Mouse (Mus musculus) heart, embryonic 11.5 days (tissue): ENCODE results near the gene Htra2. TPM values are rescaled to one million over a fixed set of nuclear protein-coding genes. Genes with fewer than 3 reads are reported as not detected.

Experiments
- ATAC-seq: fragments of 200-750 bp; cut with Nextera tagmentation; replicated peaks from 2 replicates; pipeline ENCODE4 v1.8.0; 2017; ENCODE audit warnings: moderate library complexity; ENCODE audit not compliant: insufficient number of reproducible peaks, low FRiP score, low TSS enrichment
- H3K27ac ChIP-seq: fragments of 300-500 bp; sonication (generic); 2 replicates; pipeline ENCODE4 v1.5.1; 2014; ENCODE audit warnings: mild to moderate bottlenecking, low read depth, low read length
- H3K27me3 ChIP-seq: fragments of 300-500 bp; sonication (generic); 2 replicates; pipeline ENCODE4 v1.6.1; 2014; ENCODE audit warnings: mild to moderate bottlenecking, low read length, mixed read lengths; ENCODE audit not compliant: control insufficient read depth, insufficient read depth
- H3K36me3 ChIP-seq: fragments of 300-500 bp; sonication (generic); 2 replicates; pipeline ENCODE4 v1.6.1; 2014; ENCODE audit warnings: mild to moderate bottlenecking, low read length, moderate library complexity, mixed read lengths; ENCODE audit not compliant: control insufficient read depth, insufficient read depth
- H3K4me1 ChIP-seq: fragments of 300-500 bp; sonication (generic); 2 replicates; pipeline ENCODE4 v1.6.1; 2014; ENCODE audit warnings: low read length; ENCODE audit not compliant: control insufficient read depth, insufficient read depth
- H3K4me2 ChIP-seq: fragments of 300-500 bp; sonication (generic); 2 replicates; pipeline ENCODE4 v1.6.1; 2014; ENCODE audit warnings: mild to moderate bottlenecking, moderate library complexity
- H3K4me3 ChIP-seq: fragments of 300-500 bp; sonication (generic); 2 replicates; pipeline ENCODE4 v1.5.1; 2014; ENCODE audit warnings: low read depth, low read length
- H3K9ac ChIP-seq: fragments of 300-500 bp; sonication (generic); 2 replicates; pipeline ENCODE4 v1.6.1; 2014; ENCODE audit warnings: mild to moderate bottlenecking, low read depth, low read length, moderate library complexity
- H3K9me3 ChIP-seq: fragments of 300-500 bp; sonication (generic); replicated peaks from 2 replicates; pipeline ENCODE4 v1.6.1; 2016; ENCODE audit warnings: low read length; ENCODE audit not compliant: control insufficient read depth
- WGBS: fragments of 180-500 bp; shearing (Covaris S2); extraction: QIAGEN DNeasy Blood & Tissue Kit; methylation state at CpG from one replicate; pipeline ENCODE4 v1.1.7; 2014; ENCODE audit not compliant: insufficient replicate concordance; 5-methylcytosine and 5-hydroxymethylcytosine counted together
- polyA plus RNA-seq: library from polyadenylated mRNA; unstranded; fragments of >200 nt; fragmentation: Nextera tagmentation; extraction: Ambion mirVana; gene quantifications from 2 replicates; pipeline ENCODE4 v1.2.1, GENCODE M21; 2014

Gene Htra2
- 41.8 and 43.3 TPM in 2 replicates for polyA plus RNA-seq

DNA sequence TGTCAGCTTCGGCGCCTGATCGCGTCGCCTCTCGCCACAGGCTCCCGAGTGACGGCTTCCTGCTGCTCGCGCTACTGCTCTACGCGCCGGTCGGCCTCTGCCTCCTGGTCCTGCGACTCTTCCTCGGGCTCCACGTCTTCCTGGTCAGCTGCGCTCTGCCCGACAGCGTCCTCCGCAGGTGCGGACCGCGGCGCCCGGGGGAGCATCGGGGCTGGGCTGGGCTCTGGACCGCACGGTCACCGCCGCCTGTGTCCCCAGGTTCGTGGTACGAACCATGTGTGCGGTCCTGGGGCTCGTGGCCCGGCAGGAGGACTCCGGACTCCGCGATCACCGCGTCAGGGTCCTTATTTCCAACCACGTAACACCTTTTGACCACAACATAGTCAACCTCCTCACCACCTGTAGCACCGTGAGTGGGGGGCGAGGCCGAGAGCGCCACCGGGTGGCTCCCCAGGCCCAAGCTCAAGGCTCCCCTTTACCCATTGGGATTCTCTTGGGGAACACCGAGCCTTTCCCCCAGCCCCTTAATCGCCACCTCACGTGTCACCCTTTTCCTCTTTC is at the start of gene Htra2:
Htra2 (minus strand) TSS at position 403 of the 561 bp plus-strand sequence.
- H3K36me3 ChIP-seq, result peaks cover 7% of the 10 kb centered on the region; the same call in 1 of the 2 replicates
- peaks cover 19% of the 10 kb centered on the region for H3K4me1 ChIP-seq
- no peaks in the 10 kb centered on the region for H3K9me3 ChIP-seq
- under 1% methylated on average over 50 of the region's 50 CpGs for WGBS
- peak within 1 kb of the TSS; percentile 96 for H3K4me3 ChIP-seq
- H3K9ac ChIP-seq, result peak within 1 kb of the TSS; percentile 97
- H3K4me2 ChIP-seq, result peak within 1 kb of the TSS; percentile 81
- H3K27ac ChIP-seq, result peak within 1 kb of the TSS; percentile 83
- ATAC-seq, result peak; percentile 27
- peaks cover 6% of the 10 kb centered on the region for H3K27me3 ChIP-seq

DNA sequence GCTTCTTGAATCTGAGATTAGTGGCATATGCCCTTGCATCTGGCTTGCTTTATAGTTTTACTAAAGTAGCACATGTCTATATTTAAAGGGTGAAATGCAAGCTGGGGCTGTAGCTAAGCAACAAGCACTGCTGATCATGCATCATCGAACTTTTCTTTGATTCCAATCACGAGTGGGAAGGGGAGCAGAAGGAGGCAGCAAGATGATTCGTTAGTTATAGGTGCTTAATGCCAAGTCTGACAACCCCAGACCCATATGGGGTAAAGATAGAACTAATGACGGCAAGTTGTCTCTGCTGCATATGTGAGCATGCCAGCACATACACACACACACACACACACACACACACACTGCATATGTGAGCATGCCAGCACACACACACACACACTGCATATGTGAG is 49.1 kb upstream of the Htra2 start:
- H3K9me3 ChIP-seq, result no peaks in the 10 kb centered on the region
- ATAC-seq, result no peak
- 78% methylated on average over 4 of the region's 4 CpGs for WGBS
- H3K36me3 ChIP-seq, result no peaks in the 10 kb centered on the region
- H3K9ac ChIP-seq, result no peak overlapping the region
- no peak overlapping the region for H3K4me3 ChIP-seq
- H3K27me3 ChIP-seq, result no peaks in the 10 kb centered on the region
- H3K4me2 ChIP-seq, result no peak overlapping the region
- H3K4me1 ChIP-seq, result peaks cover 24% of the 10 kb centered on the region
- no peak overlapping the region for H3K27ac ChIP-seq

DNA sequence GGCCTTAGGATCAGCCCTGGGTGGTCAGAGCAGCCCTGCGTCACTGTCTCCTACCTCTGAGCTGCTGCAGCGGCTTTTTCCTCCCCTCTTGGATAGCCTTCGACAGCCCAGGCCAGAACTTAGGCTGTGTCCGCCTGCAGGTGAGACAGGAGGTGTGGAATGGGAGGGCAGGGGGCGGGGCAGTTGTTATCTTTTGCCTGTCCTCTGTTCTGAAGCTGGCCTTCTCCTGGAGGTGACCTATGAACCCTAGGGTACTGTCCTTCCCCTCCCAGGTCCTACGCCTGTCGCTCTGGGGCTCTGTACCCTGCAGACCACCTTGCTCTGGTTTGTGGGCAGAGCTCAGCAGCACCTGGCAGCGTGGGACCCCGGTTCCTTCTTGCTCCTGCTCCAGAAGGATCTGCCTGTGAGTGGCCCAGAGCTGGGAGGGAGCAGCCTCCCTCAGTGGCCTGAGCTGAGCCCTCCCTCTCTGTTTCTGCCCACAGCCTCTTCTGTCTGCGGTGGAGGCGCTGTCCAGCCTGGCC is 48.1 kb upstream of the Htra2 start:
- Histone ChIP-seq H3K4me2 (peak overlapping the region; percentile 87), H3K36me3 (no peaks in the 10 kb centered on the region), H3K27ac (no peak overlapping the region), H3K9ac (peak overlapping the region; percentile 22; the same call in 1 of the 2 replicates), H3K27me3 (no peaks in the 10 kb centered on the region), H3K4me1 (peaks cover 22% of the 10 kb centered on the region), H3K9me3 (no peaks in the 10 kb centered on the region), H3K4me3 (peak overlapping the region; percentile 87; the same call in 1 of the 2 replicates)
- WGBS, result 36% methylated on average over 11 of the region's 11 CpGs
- peak; percentile 15 for ATAC-seq

DNA sequence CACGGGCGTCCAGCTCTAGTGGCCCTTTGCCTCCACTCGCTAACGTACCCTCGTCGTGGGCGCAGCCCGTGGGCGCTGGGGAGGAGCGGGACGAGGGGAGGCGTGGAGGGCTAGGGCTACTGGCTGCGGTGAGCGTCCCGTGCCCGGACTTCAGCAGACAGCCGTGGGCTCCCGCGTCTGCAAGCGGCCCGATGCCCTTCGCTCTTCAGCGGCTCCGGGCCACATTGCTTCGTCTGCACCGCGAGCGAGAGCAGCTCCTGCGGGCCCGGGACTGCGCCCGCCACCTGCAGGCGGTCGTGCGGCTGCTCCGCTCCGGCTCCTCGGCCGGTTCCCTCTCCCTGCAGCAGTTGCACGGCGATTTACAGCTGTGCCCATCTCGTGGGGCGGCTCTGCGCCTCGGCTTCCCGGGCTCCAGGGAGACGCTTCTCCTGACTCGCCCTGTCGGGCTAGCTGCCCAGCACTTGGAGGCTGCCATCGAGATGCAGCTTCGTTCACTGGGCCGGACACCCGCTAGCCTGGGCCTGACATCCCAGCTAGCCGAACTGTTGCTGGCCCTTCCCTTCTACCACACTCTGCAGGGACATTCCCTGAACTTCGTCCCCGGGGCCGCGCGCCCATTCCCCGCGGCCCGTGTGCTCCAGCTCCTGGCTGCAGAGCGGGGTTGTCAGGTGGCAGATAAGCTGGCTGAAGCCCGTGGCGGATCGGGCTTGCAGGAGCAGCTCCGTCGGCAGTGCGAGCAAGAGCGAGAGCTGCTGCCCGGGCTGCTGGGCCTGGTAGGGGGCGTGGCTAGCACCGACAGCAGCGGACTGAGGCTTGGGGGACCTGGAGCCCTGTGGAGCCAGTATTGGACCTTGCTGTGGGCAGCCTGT is 46.8 kb upstream of the Htra2 start:
- ATAC-seq, result peak; percentile 76
- Histone ChIP-seq H3K27me3 (no peaks in the 10 kb centered on the region), H3K9me3 (no peaks in the 10 kb centered on the region), H3K27ac (peak overlapping the region; percentile 68), H3K36me3 (no peaks in the 10 kb centered on the region), H3K9ac (peak overlapping the region; percentile 85), H3K4me1 (peaks cover 15% of the 10 kb centered on the region), H3K4me2 (peak overlapping the region; percentile 87), H3K4me3 (peak overlapping the region; percentile 87)
- under 1% methylated on average over 72 of the region's 74 CpGs for whole genome bisulfite sequencing

DNA sequence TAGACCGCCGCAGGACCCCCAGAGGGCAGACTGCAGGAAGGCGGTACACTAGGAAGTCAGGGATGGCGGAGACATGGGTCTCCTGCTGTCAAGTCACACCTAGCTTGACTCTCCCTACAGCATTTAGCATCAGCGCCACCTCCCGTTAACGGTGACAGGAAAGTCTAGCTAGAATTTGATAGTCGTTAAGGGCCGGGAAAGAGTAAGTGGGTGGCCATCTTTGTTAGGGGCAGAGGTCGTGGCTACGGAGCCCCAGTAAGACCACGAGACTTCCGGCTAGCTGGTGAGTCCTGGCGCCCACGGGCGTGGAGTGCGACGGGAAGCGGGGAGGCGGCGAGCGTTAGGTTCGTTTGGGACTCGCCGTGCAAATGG is 46.2 kb upstream of the Htra2 start, which contains the start of the genes Ccdc142 and Gm42688:
Ccdc142 (plus strand) TSS at position 286 of the 372 bp plus-strand sequence.
Gm42688 (plus strand) TSS at position 302 of the 372 bp plus-strand sequence.
- H3K4me2 ChIP-seq, result peak within 1 kb of the TSS; percentile 87
- H3K9me3 ChIP-seq, result no peaks in the 10 kb centered on the region
- H3K4me3 ChIP-seq, result peak within 1 kb of the TSS; percentile 87
- peaks cover 15% of the 10 kb centered on the region for H3K4me1 ChIP-seq
- peak within 1 kb of the TSS; percentile 68 for H3K27ac ChIP-seq
- ATAC-seq, result peak; percentile 81
- H3K9ac ChIP-seq, result peak within 1 kb of the TSS; percentile 85
- H3K27me3 ChIP-seq, result no peaks in the 10 kb centered on the region
- no peaks in the 10 kb centered on the region for H3K36me3 ChIP-seq
- 1% methylated on average over 25 of the region's 25 CpGs for WGBS

DNA sequence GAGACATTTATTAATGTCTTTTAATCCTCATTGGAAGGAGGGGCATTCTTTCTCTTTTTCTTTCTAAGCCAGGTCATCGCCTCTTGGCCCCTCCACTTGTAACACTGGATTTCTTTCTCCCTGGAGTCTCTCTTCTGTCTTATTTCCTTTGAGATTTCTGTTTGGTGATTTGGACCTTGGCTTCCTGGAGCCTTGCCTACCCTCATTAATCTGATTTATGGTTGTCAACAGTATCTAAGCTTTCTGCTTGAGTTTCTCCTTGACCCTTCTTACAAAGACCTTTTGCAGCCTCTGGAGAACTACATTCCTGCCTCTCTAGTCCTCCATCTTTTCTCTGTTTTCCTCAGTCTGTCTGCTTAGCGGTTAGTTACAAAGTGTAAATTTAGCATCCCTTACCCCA is 43.3 kb upstream of the Htra2 start:
- 67% methylated on average over 2 of the region's 2 CpGs for WGBS
- no peak overlapping the region for H3K9ac ChIP-seq
- H3K36me3 ChIP-seq, result no peaks in the 10 kb centered on the region
- ATAC-seq, result no peak
- no peaks in the 10 kb centered on the region for H3K9me3 ChIP-seq
- H3K4me3 ChIP-seq, result no peak overlapping the region
- H3K27ac ChIP-seq, result no peak overlapping the region
- H3K4me2 ChIP-seq, result no peak overlapping the region
- H3K27me3 ChIP-seq, result 0 out of 2 replicates have a peak, but pooled peaks cover 2% of the 10 kb centered on the region
- H3K4me1 ChIP-seq, result peaks cover 14% of the 10 kb centered on the region

DNA sequence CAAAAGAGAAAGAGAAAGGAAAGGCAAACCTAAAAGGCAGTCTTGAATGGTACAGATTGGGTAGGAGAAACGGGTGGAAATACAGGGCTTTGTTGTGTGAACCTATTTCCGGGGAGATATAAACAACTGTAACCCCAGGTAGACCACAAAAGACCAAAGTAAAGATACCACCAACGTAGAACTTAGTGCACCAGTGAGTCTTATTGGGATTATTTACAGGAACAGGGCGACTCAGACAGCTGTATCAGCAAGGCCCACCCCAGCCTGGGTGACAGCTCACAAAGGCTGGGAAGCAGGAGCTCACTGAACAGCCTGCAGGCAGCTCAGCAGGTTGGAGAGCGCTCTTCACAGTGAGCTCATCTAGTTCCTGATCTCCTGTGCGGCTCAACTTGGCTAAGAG is 40.9 kb upstream of the Htra2 start:
- Histone ChIP-seq H3K4me2 (no peak overlapping the region), H3K4me1 (0 out of 2 replicates have a peak, but pooled peaks cover under 1% of the 10 kb centered on the region), H3K9ac (no peak overlapping the region), H3K4me3 (no peak overlapping the region), H3K9me3 (no peaks in the 10 kb centered on the region), H3K36me3 (no peaks in the 10 kb centered on the region), H3K27ac (no peak overlapping the region), H3K27me3 (peaks cover 2% of the 10 kb centered on the region; the same call in 1 of the 2 replicates)
- WGBS, result 35% methylated on average over 6 of the region's 6 CpGs
- no peak for ATAC-seq

DNA sequence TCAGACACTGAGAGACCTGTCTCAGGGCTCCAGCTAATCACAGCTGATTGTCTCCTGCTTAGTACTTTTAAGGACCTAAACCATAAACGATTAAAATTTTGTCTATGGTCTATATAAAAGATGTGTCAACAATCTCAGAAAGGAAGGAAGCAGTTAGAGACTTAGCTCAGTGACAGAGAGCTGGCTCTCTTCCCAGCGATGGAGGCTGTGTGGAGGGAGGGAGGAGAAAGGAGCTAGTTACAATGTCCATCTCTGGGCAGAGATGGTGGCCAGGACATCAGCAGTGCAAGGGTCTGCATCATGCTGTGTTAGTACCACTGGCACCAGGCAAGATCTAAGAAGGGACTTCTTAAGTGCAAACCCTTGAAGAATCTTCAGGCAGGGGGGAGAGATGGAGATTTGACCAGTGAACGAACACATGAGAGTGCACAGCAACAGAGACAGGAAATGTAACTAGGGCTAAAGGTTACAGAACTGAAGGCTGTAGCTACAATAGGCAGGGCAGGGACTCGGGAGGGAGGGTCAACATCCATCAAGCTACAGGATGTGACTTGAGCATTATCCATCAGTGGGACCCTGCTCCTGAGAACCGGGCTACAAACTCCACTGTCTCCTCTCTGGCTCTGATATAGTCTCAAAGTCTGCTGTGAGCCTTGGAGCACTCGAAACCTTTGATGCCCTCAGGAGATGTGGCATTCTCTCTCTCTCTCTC is 37.5 kb upstream of the Htra2 start:
- Histone ChIP-seq H3K27ac (no peak overlapping the region), H3K4me2 (no peak overlapping the region), H3K4me3 (no peak overlapping the region), H3K27me3 (peaks cover 31% of the 10 kb centered on the region), H3K4me1 (peaks cover 4% of the 10 kb centered on the region), H3K9me3 (no peaks in the 10 kb centered on the region), H3K9ac (no peak overlapping the region), H3K36me3 (no peaks in the 10 kb centered on the region)
- 32% methylated on average over 6 of the region's 6 CpGs for WGBS
- ATAC-seq, result no peak
